Mouse (Mus musculus): ENCODE measurements around the gene Creb5. TPM values are rescaled to one million over a fixed set of nuclear protein-coding genes. Genes with fewer than 3 reads are reported as not detected.

Gene Creb5
- polyA plus RNA-seq, 1 experiment from 2014 or later = 15.4 TPM

DNA sequence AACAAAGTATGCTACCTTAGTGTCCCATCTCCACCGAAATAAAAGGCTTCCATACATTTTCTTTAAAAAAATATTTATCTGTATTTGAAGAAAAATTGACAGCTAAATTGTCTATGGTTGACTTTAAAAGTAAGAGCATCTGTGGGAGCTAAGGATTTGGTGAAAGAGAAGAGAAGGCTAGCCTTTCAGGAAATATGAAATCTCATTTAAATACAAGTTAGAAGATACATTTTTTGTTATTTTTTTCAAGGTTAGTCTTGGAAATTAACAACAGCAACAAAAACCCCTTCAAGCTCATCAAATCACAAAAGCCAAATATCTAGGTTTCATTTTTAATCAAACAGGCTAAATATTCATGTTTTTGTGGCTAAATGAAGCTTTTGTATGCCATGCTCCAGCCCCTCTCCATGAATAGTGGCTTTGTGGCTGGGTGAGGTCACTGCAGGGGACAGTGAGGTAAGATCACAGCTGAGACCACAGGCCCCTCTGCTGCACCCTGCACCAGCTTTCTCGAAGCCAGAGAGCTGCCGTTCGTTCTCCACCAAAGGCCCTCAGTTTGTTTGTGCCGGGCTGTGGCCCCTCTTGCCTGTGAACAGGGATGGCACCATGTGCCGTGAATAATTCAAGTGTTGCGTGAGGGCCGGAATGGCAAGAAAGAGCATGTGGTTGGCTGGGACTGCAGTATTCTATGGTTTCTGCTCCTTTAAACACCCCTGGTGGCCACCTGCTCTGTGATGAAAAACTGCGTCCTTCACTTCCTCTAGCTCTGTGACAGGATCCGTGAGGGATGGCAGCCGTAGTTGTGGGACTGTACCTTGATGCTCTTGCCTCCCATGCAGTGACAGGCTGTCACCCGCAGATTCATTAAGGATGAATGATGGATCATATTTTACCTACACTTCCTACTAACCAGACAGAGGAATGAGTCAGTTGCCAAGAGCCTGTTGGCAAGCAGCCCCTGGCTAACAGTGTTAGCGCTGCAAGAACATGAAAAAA is 350.6 kb downstream of the Creb5 start:
- no peaks in the 10 kb centered on the region for H3K9me3 ChIP-seq
- H3K27me3 ChIP-seq (ENCODE audit: insufficient read depth, poor library complexity, severe bottlenecking) = no peaks in the 10 kb centered on the region
- no peak overlapping the region for H3K4me3 ChIP-seq
- no peak overlapping the region for H3K27ac ChIP-seq
- no peaks in the 10 kb centered on the region for H3K36me3 ChIP-seq
- 81% methylated on average over 13 of the region's 13 CpGs for WGBS
- no peaks in the 10 kb centered on the region for H3K4me1 ChIP-seq
- no peak for DNase-seq (ENCODE audit: low spot score)

DNA sequence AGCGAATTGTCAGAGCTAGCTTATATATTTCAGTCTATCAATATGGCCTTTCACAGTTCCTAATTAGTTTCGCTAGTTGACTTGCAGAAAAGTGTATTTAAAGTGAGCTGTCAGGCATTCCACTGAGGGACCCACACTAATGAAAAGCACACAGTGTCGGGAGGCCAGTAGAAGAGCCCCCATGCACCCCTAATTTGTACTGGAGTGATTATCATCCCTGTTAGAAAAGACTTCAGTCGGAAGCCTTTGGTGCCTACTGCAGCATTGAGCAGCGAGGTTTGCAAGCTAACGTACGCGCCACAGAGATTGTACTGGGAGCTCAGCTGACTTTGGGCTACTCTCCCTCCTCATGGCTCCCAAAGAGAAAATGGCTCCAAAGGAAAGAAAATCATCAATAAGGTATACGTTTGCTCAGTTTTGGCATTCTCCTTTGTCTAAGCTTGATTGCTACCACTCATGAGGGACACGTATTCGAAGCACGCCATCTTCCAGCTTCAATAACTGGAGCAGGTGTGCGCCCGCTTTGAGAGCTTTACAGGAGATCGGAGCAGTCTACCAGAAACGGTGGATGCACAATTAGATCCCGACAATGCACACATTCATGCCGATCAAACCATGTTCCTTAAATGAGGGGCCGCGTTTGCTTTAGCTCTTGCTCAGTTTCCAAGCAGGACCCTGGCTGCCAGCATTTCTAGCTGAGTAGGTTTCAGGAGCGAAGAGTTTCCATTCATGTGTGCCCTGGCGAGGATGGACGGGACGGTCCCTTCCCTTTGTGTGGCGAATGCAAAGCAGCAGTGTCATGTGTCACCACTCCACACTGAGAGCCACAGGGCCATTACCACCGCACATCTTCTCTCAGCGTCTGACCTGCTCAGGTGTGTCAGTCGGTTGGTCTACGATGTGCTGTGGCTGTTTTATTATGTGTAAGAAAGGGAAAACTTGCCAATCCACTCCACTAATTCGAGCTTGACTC is 354.8 kb downstream of the Creb5 start:
- Histone ChIP-seq H3K27ac (no peak overlapping the region), H3K27me3 (ENCODE audit: insufficient read depth, poor library complexity, severe bottlenecking) (no peaks in the 10 kb centered on the region), H3K9me3 (no peaks in the 10 kb centered on the region), H3K36me3 (no peaks in the 10 kb centered on the region), H3K4me1 (no peaks in the 10 kb centered on the region), H3K4me3 (no peak overlapping the region)
- no peak for DNase-seq (ENCODE audit: low spot score)
- 87% methylated on average over 30 of the region's 30 CpGs for WGBS

DNA sequence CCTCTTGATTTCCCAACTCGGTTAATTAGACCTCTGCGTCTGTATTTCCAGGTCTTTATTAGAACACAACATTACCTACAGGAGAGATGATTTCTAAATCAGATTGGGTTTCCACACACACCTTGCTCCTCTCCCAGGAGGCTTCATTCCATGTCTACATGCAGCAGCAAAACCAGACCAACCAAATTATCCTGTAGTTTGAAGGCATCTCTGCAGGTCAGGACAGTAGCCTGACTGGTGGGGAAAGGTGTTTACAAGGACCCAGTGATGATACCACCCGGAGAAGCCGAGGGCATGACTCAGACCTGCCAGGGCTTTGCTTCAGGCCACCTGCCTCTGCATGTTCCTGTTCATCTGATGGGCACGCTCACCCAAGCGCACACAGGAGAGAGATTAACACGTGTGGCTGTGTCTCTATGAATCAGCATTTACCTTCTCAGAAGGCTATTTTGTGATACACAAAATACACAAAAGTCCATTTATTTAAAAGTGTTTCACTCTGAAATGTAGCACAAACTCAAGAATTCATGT is 355.8 kb downstream of the Creb5 start:
- Histone ChIP-seq H3K27ac (no peak overlapping the region), H3K27me3 (ENCODE audit: insufficient read depth, poor library complexity, severe bottlenecking) (no peaks in the 10 kb centered on the region)
- WGBS = 86% methylated on average over 7 of the region's 7 CpGs

DNA sequence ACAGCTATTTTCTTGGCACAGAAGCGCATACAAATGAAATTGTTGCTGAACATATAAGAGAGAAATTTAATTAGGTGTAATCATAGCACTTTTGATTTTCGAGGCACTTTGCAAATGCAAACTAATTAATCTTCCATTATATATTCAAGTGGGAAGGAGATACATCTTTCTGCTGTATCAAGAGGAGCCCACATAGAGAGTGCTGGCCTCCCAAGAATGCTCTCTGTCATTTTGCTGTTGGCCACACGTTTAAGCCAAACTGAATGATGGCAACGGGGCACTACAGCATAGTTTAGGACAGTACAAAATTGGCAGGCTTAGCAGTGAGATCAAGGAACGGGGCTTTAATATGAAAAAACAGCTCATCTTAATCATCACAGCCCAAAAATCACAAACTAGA is 356.4 kb downstream of the Creb5 start:
- no peaks in the 10 kb centered on the region for H3K36me3 ChIP-seq
- H3K27me3 ChIP-seq (ENCODE audit: insufficient read depth, poor library complexity, severe bottlenecking) = no peaks in the 10 kb centered on the region
- no peak for DNase-seq (ENCODE audit: low spot score)
- H3K4me3 ChIP-seq = no peak overlapping the region
- 76% methylated on average over 5 of the region's 5 CpGs for WGBS
- H3K4me1 ChIP-seq = no peaks in the 10 kb centered on the region
- H3K27ac ChIP-seq = no peak overlapping the region
- no peaks in the 10 kb centered on the region for H3K9me3 ChIP-seq

More for the DNA sequence above, 355.8 kb downstream of the Creb5 start:
- Histone ChIP-seq H3K9me3 (no peaks in the 10 kb centered on the region), H3K4me1 (no peaks in the 10 kb centered on the region), H3K4me3 (no peak overlapping the region), H3K36me3 (no peaks in the 10 kb centered on the region)
- DNase-seq (ENCODE audit: low spot score) = no peak

DNA sequence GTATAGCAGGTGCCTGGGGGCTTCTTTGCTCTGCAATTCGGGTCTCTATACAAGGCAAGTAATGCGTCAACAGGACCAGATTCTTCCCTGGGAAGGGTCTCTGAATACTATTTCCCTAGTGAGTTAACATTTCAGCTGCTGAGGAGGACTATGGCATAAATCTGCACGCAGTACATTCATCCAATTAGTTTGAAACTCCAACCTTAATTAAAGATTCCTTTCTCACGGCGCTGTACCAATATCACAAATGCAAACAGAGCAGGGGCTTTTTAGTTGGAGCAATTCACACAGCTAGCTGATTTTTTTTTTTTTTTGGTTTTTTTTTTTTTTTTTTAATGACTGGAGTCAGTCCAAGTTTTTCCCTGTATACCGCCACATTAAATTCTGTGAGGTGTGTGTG is 357.0 kb downstream of the Creb5 start:
- Histone ChIP-seq H3K27me3 (ENCODE audit: insufficient read depth, poor library complexity, severe bottlenecking) (no peaks in the 10 kb centered on the region), H3K4me1 (no peaks in the 10 kb centered on the region), H3K9me3 (no peaks in the 10 kb centered on the region), H3K36me3 (no peaks in the 10 kb centered on the region), H3K4me3 (no peak overlapping the region), H3K27ac (no peak overlapping the region)
- no peak for DNase-seq (ENCODE audit: low spot score)
- 89% methylated on average over 6 of the region's 6 CpGs for WGBS

DNA sequence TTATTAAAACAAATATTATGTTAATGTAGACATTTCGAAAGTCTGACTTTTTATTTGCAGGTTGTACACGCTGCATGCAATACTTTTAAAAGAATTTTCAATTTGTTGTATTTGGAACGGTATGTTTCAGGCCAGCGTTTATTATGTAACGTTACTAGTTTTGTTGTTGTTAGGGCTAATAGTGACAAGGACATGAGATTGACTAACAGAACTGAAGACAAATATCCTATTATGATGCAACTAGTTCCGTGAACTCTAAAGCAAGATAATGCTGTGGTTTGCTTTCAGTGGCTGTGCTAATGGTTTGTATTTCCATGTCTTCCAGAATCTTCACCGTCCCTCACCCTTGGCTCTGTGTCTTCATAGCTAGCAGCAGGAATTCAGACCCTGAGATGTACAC is 357.9 kb downstream of the Creb5 start:
- H3K9me3 ChIP-seq = no peaks in the 10 kb centered on the region
- no peak for DNase-seq (ENCODE audit: low spot score)
- no peak overlapping the region for H3K27ac ChIP-seq
- H3K4me3 ChIP-seq = no peak overlapping the region
- H3K4me1 ChIP-seq = no peaks in the 10 kb centered on the region
- H3K36me3 ChIP-seq = no peaks in the 10 kb centered on the region
- WGBS = 90% methylated on average over 7 of the region's 7 CpGs
- H3K27me3 ChIP-seq (ENCODE audit: insufficient read depth, poor library complexity, severe bottlenecking) = no peaks in the 10 kb centered on the region

DNA sequence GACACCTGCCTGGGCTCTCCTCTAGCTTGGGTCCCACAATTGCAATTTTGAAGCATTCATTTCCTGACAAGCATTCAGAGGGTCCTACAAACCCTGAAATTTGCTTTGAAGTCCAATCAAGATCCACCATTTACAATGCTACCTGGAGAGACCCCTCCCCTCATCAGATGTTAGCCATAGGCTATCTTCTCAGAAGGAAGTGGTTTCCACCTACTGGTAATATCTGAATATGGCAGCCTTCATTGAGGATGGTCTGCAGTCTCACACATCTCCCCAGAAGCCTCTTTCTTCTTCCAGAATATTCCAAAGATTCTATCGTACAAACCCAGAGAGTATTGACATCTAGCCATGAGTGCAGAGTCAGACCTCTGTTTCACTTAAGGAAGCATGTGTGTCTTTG is 362.7 kb downstream of the Creb5 start:
- no peak for DNase-seq (ENCODE audit: low spot score)
- Histone ChIP-seq H3K4me1 (no peaks in the 10 kb centered on the region), H3K9me3 (no peaks in the 10 kb centered on the region), H3K27ac (no peak overlapping the region), H3K4me3 (no peak overlapping the region), H3K36me3 (no peaks in the 10 kb centered on the region), H3K27me3 (ENCODE audit: insufficient read depth, poor library complexity, severe bottlenecking) (no peaks in the 10 kb centered on the region)
- WGBS = 80% methylated on average over 1 of the region's 1 CpGs

DNA sequence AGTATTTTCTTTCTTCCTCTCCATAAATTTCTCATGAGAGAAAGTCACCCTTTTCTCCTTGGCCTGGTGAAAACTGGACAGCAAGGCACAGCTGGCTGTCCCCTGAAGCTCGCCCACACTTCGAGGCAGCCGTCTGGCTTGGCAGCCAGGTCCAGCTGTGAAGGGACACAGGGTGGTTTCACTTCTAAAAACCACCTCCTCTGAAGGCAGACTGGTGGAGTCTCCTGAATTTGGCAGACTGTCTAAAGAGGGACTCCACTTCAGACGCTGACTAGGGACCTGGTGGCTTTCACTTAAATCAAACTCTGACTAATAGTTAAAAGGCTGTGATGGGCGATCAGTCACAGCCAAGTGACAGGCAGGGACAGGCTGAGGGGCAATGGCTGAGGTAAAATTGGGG is 365.6 kb downstream of the Creb5 start:
- Histone ChIP-seq H3K27me3 (ENCODE audit: insufficient read depth, poor library complexity, severe bottlenecking) (no peaks in the 10 kb centered on the region), H3K9me3 (no peaks in the 10 kb centered on the region), H3K27ac (no peak overlapping the region), H3K36me3 (no peaks in the 10 kb centered on the region), H3K4me1 (no peaks in the 10 kb centered on the region), H3K4me3 (no peak overlapping the region)
- 48% methylated on average over 5 of the region's 5 CpGs for WGBS
- no peak for DNase-seq (ENCODE audit: low spot score)

DNA sequence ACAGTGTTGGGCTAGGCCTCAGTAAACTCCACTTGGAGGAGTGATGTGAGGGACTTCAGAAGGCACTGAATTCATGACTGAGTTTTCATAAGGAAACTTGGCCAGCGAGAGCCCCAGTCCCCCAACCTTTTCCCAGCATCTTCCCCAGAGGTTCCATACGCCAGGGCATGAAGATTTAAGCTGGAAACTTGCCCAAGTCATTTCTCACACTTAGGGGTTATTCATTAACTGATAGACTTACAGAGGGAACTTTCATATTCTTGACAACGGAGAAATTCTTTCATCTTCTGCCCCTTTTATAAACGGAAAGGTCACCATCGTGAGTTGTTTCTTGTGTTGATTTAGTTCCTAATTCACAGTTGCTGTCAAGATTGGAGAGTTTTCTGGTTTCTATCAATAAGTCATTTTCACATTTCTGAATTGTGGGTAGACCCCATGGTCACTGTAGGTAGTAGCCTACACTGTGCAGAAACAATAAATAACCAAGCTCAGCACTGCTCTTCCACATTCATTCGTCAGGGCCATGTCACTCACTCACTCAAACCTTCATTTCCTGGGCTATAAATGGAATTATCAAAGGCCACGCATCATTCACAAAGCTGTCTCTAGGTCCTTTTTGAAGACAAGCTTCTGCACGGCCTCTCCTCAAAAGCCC is 366.8 kb downstream of the Creb5 start:
- Histone ChIP-seq H3K4me1 (no peaks in the 10 kb centered on the region), H3K27ac (no peak overlapping the region), H3K27me3 (ENCODE audit: insufficient read depth, poor library complexity, severe bottlenecking) (no peaks in the 10 kb centered on the region), H3K36me3 (no peaks in the 10 kb centered on the region), H3K4me3 (no peak overlapping the region), H3K9me3 (no peaks in the 10 kb centered on the region)
- whole genome bisulfite sequencing = 75% methylated on average over 8 of the region's 8 CpGs
- no peak for DNase-seq (ENCODE audit: low spot score)

DNA sequence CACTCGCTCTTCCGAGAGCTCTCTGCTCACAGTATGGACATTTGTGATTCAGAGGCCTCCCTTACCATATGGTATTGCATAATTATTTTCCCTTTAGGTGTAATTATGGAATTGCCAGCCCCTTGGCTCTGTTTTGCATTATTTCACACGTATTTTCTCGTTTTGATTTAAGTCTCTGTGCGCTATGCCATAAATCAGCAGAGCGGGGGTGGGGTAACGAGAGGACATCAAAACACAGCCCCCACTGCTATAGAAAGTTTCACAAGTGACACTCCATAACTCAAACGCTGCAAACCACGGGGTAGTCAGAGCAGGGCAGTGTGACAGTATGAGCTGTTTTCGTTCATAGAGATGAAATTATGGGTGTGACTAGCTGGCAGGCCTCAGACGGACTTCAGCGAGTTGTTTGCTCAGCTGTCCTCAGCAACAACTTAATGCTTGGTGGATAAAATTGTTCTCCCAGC is 367.3 kb downstream of the Creb5 start:
- DNase-seq (ENCODE audit: low spot score) = no peak
- Histone ChIP-seq H3K4me1 (no peaks in the 10 kb centered on the region), H3K36me3 (no peaks in the 10 kb centered on the region), H3K27ac (no peak overlapping the region), H3K4me3 (no peak overlapping the region), H3K27me3 (ENCODE audit: insufficient read depth, poor library complexity, severe bottlenecking) (no peaks in the 10 kb centered on the region), H3K9me3 (no peaks in the 10 kb centered on the region)
- WGBS = 77% methylated on average over 12 of the region's 12 CpGs

DNA sequence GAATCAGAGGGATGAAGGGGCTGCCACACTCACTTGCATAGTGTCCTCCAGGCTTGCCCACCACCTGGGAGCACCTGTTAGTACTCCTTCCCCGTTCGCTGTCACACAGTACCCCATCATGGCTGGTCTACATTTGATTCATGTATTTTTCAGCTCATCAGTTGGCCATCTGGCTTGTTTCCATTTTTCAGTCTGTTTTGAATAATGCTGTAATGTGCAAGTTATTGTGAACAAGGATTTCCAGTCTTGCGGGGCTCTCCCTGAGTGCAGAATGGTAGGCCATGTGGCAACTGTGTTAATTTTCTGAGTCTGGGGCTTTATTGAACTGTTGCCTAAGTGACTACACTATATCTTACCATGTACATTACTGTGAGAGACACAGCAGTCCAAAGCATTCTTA is 369.4 kb downstream of the Creb5 start:
- Histone ChIP-seq H3K27me3 (ENCODE audit: insufficient read depth, poor library complexity, severe bottlenecking) (no peaks in the 10 kb centered on the region), H3K36me3 (no peaks in the 10 kb centered on the region), H3K27ac (no peak overlapping the region), H3K9me3 (no peaks in the 10 kb centered on the region), H3K4me3 (no peak overlapping the region), H3K4me1 (no peaks in the 10 kb centered on the region)
- 93% methylated on average over 3 of the region's 3 CpGs for WGBS
- no peak for DNase-seq (ENCODE audit: low spot score)

DNA sequence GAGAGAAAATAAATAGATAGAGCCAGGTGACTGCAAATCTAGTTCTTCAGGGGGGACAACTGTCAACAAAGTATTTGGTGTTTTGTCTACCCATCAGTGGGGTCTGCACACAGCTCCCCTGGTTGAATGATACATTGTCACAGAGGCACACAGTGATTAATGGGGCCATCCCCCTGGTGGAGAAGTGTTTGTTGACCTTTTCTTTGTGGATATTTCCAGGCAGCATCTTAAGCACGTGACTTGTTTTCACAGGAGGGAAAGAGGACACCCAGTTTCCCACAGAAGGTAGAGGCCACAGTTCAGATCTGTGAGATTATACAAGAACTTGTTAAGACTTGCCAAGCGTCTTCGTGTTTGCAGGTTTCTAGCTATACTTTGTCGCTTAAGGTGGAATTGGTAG is 370.4 kb downstream of the Creb5 start:
- Histone ChIP-seq H3K4me1 (no peaks in the 10 kb centered on the region), H3K4me3 (no peak overlapping the region), H3K27ac (no peak overlapping the region), H3K27me3 (ENCODE audit: insufficient read depth, poor library complexity, severe bottlenecking) (no peaks in the 10 kb centered on the region), H3K9me3 (no peaks in the 10 kb centered on the region), H3K36me3 (no peaks in the 10 kb centered on the region)
- 72% methylated on average over 4 of the region's 4 CpGs for WGBS
- no peak for DNase-seq (ENCODE audit: low spot score)
